ENCODE assay signal across 26 mouse cellular contexts in the genomic region with DNA sequence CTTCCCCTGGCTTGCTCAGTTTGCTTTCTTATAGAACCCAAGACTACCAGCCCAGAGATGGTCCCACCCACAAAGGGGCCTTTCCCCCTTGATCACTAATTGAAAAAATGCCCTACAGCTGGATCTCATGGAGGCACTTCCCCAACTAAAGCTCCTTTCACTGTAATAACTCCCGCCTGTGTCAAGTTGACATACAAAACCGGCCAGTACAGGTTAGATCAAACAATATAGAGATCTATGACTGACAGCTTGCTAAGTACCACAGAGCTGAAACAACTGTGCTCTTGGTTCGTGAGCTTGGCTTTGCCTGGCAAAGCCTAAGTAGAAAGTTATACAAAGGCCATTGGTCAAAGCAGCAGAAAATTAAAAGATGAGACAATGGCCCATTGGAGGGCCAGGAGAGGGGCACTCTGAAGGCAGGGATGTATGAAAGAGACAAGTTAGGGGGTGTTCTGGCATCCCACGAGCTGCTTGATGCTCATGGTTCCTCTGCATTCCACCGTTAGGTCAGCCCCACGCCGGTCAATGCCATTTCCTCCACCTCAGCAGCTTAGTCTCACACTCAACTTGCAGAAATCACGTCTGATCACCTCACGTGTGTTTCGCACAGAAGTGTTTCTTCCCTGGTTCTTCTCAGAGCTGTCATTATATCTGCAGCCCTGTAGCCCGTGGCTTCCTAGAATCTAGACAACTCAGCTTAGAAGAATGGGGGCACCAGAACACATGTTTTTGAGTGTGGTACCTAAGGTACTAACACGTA.
A peak's percentile ranks its signal among the peaks of the same experiment; 100 is the strongest.
DNase-seq lines count a peak whose midpoint lies in the region; ATAC-seq lines count a peak whose summit lies in the region.
"Had no signal": no experiment of that assay in that cellular context is flagged by ENCODE, and none has a peak within 500 bp of the region (broad histone marks: within the 10 kb centered on the region; RNA-seq: fewer than 3 reads in every experiment).

No protein-coding gene starts in this region.

- DNase-seq in hindbrain, embryonic 10.5 days (ENCODE audit: low spot score): peak; percentile 5
- DNase-seq in hindbrain, embryonic 14.5 days (ENCODE audit: low spot score): no peak
- DNase-seq in embryonic facial prominence, embryonic 10.5 days (ENCODE audit: low spot score): peak; percentile 34
- peak; percentile 27 for DNase-seq in limb, embryonic 11.5 days (ENCODE audit: low spot score)
- DNase-seq in kidney, adult 9 months: no peak
- no peak for DNase-seq in layer of hippocampus, adult 11-12 months (ENCODE audit: low spot score)
- DNase-seq: adrenal gland, adult 2 months; B cell, adult 2 months; cerebellum, adult 11 months; cerebellum, adult 9-11 months; liver, embryonic 13.5 days; lung, adult 2 months; thymus, adult 2 months; thymus, postnatal 4 days had no signal

- no peak for ATAC-seq in hindbrain, embryonic 14.5 days (ENCODE audit: low FRiP score)
- ATAC-seq in embryonic facial prominence, embryonic 12.5 days (ENCODE audit: insufficient number of reproducible peaks, insufficient read depth, low FRiP score, low TSS enrichment): 0 out of 2 replicates have a peak, but pooled peaks have one; percentile 35
- ATAC-seq in limb, embryonic 11.5 days (ENCODE audit: insufficient number of reproducible peaks, low FRiP score, low TSS enrichment, low read depth): no peak
- ATAC-seq in forebrain, embryonic 13.5 days: no peak
- ATAC-seq: forebrain, embryonic 14.5 days; inflammation-experienced regulatory T-cells, adult 6 months; midbrain, embryonic 13.5 days had no signal

- no peak overlapping the region for H3K4me2 ChIP-seq in hindbrain, embryonic 14.5 days (replicated peaks)
- no peak overlapping the region for H3K4me2 ChIP-seq in embryonic facial prominence, embryonic 12.5 days (replicated peaks)
- H3K4me2 ChIP-seq in limb, embryonic 11.5 days (ENCODE audit: low read depth, severe bottlenecking): no peak overlapping the region
- H3K4me2 ChIP-seq in forebrain, embryonic 13.5 days: no peak overlapping the region
- H3K4me2 ChIP-seq: heart, embryonic 11.5 days; hindbrain, embryonic 12.5 days; kidney, embryonic 15.5 days; liver, embryonic 13.5 days; midbrain, embryonic 13.5 days; neural tube, embryonic 12.5 days had no signal

- H3K9me3 ChIP-seq in hindbrain, embryonic 10.5 days: no peaks in the 10 kb centered on the region
- no peaks in the 10 kb centered on the region for H3K9me3 ChIP-seq in hindbrain, embryonic 14.5 days (ENCODE audit: control insufficient read depth, low read length)
- H3K9me3 ChIP-seq in embryonic facial prominence, embryonic 10.5 days: no peaks in the 10 kb centered on the region
- no peaks in the 10 kb centered on the region for H3K9me3 ChIP-seq in embryonic facial prominence, embryonic 12.5 days
- no peaks in the 10 kb centered on the region for H3K9me3 ChIP-seq in limb, embryonic 11.5 days (ENCODE audit: control insufficient read depth, low read length)
- no peaks in the 10 kb centered on the region for H3K9me3 ChIP-seq in forebrain, embryonic 13.5 days (replicated peaks)
- H3K9me3 ChIP-seq: G1E; hindbrain, embryonic 12.5 days; kidney, embryonic 15.5 days; liver, embryonic 13.5 days; midbrain, embryonic 13.5 days; neural tube, embryonic 12.5 days had no signal

- no peaks in the 10 kb centered on the region for H3K36me3 ChIP-seq in hindbrain, embryonic 10.5 days
- H3K36me3 ChIP-seq in hindbrain, embryonic 14.5 days (replicated peaks; ENCODE audit: control insufficient read depth, insufficient read depth): no peaks in the 10 kb centered on the region
- H3K36me3 ChIP-seq in embryonic facial prominence, embryonic 10.5 days (replicated peaks): no peaks in the 10 kb centered on the region
- no peaks in the 10 kb centered on the region for H3K36me3 ChIP-seq in embryonic facial prominence, embryonic 12.5 days
- no peaks in the 10 kb centered on the region for H3K36me3 ChIP-seq in limb, embryonic 11.5 days (ENCODE audit: control insufficient read depth, insufficient read depth, low read length)
- no peaks in the 10 kb centered on the region for H3K36me3 ChIP-seq in forebrain, embryonic 13.5 days (ENCODE audit: poor library complexity, severe bottlenecking)
- H3K36me3 ChIP-seq: G1E; hindbrain, embryonic 12.5 days; kidney, embryonic 15.5 days; liver, embryonic 13.5 days; midbrain, embryonic 13.5 days; neural tube, embryonic 12.5 days had no signal

- 0 out of 2 replicates have a peak overlapping the region, but pooled peaks have one; percentile 8 for H3K27ac ChIP-seq in hindbrain, embryonic 10.5 days
- no peak overlapping the region for H3K27ac ChIP-seq in hindbrain, embryonic 14.5 days
- H3K27ac ChIP-seq in embryonic facial prominence, embryonic 10.5 days (replicated peaks): peak overlapping the region; percentile 67
- H3K27ac ChIP-seq in embryonic facial prominence, embryonic 12.5 days: peak overlapping the region; percentile 73
- H3K27ac ChIP-seq in limb, embryonic 11.5 days (replicated peaks; ENCODE audit: low read depth, low read length): no peak overlapping the region
- H3K27ac ChIP-seq in forebrain, embryonic 13.5 days: no peak overlapping the region
- H3K27ac ChIP-seq: hindbrain, embryonic 12.5 days; kidney, embryonic 15.5 days; liver, embryonic 13.5 days; midbrain, embryonic 13.5 days; neural tube, embryonic 12.5 days had no signal

- peaks cover 14% of the 10 kb centered on the region; the same call in 1 of the 2 replicates for H3K27me3 ChIP-seq in hindbrain, embryonic 10.5 days (ENCODE audit: insufficient read depth, poor library complexity, severe bottlenecking)
- H3K27me3 ChIP-seq in hindbrain, embryonic 14.5 days (ENCODE audit: control insufficient read depth, insufficient read depth, low read length): 0 out of 2 replicates have a peak, but pooled peaks cover 3% of the 10 kb centered on the region
- peaks cover 25% of the 10 kb centered on the region for H3K27me3 ChIP-seq in embryonic facial prominence, embryonic 10.5 days (replicated peaks; ENCODE audit: low read depth, poor library complexity, severe bottlenecking)
- no peaks in the 10 kb centered on the region for H3K27me3 ChIP-seq in embryonic facial prominence, embryonic 12.5 days
- H3K27me3 ChIP-seq in limb, embryonic 11.5 days (ENCODE audit: control insufficient read depth, insufficient read depth, low read length): no peaks in the 10 kb centered on the region
- no peaks in the 10 kb centered on the region for H3K27me3 ChIP-seq in forebrain, embryonic 13.5 days
- H3K27me3 ChIP-seq: CH12.LX; hindbrain, embryonic 12.5 days; kidney, embryonic 15.5 days; liver, embryonic 13.5 days; midbrain, embryonic 13.5 days; neural tube, embryonic 12.5 days had no signal

- H3K4me1 ChIP-seq in hindbrain, embryonic 10.5 days (replicated peaks): peaks cover 14% of the 10 kb centered on the region
- 0 out of 2 replicates have a peak, but pooled peaks cover 4% of the 10 kb centered on the region for H3K4me1 ChIP-seq in hindbrain, embryonic 14.5 days (replicated peaks; ENCODE audit: control insufficient read depth, insufficient read depth, low read length)
- H3K4me1 ChIP-seq in embryonic facial prominence, embryonic 10.5 days: peaks cover 30% of the 10 kb centered on the region
- H3K4me1 ChIP-seq in embryonic facial prominence, embryonic 12.5 days: peaks cover 25% of the 10 kb centered on the region
- no peaks in the 10 kb centered on the region for H3K4me1 ChIP-seq in limb, embryonic 11.5 days (ENCODE audit: control insufficient read depth, insufficient read depth, low read length)
- peaks cover 9% of the 10 kb centered on the region; the same call in 1 of the 2 replicates for H3K4me1 ChIP-seq in forebrain, embryonic 13.5 days
- H3K4me1 ChIP-seq: neural tube, embryonic 12.5 days had no signal

- 84% methylated on average over 12 of the region's 12 CpGs for WGBS in hindbrain, embryonic 10.5 days
- WGBS in hindbrain, embryonic 14.5 days: 87% methylated on average over 12 of the region's 12 CpGs
- WGBS in embryonic facial prominence, embryonic 10.5 days: 68% methylated on average over 12 of the region's 12 CpGs
- WGBS in embryonic facial prominence, embryonic 12.5 days: 55% methylated on average over 12 of the region's 12 CpGs
- 67% methylated on average over 12 of the region's 12 CpGs for WGBS in limb, embryonic 11.5 days
- WGBS in forebrain, embryonic 13.5 days: 79% methylated on average over 12 of the region's 12 CpGs

- no peak overlapping the region for H3K9ac ChIP-seq in hindbrain, embryonic 14.5 days
- no peak overlapping the region for H3K9ac ChIP-seq in embryonic facial prominence, embryonic 12.5 days
- no peak overlapping the region for H3K9ac ChIP-seq in limb, embryonic 11.5 days (ENCODE audit: low read length)
- H3K9ac ChIP-seq in forebrain, embryonic 13.5 days: no peak overlapping the region
- H3K9ac ChIP-seq: hindbrain, embryonic 12.5 days; kidney, embryonic 15.5 days; liver, embryonic 13.5 days; midbrain, embryonic 13.5 days; neural tube, embryonic 12.5 days had no signal

- H3K4me3 ChIP-seq in hindbrain, embryonic 10.5 days: no peak overlapping the region
- H3K4me3 ChIP-seq in hindbrain, embryonic 14.5 days (replicated peaks; ENCODE audit: low read length): no peak overlapping the region
- no peak overlapping the region for H3K4me3 ChIP-seq in embryonic facial prominence, embryonic 10.5 days
- no peak overlapping the region for H3K4me3 ChIP-seq in embryonic facial prominence, embryonic 12.5 days
- H3K4me3 ChIP-seq in limb, embryonic 11.5 days (ENCODE audit: low read depth, low read length): no peak overlapping the region
- no peak overlapping the region for H3K4me3 ChIP-seq in forebrain, embryonic 13.5 days
- H3K4me3 ChIP-seq: erythroblast, embryonic 14.5 days; hindbrain, embryonic 12.5 days; kidney, embryonic 15.5 days; liver, embryonic 13.5 days; midbrain, embryonic 13.5 days; neural tube, embryonic 12.5 days had no signal

Comparison
In these comparisons a context has a peak if more than half of its experiments do, and no peak if none do; other contexts are left out.
1. DNase-seq: peak in hindbrain, embryonic 10.5 days (single experiment), embryonic facial prominence, embryonic 10.5 days (single experiment) and limb, embryonic 11.5 days (single experiment); none in hindbrain, embryonic 14.5 days (single experiment), kidney, adult 9 months (single experiment) and layer of hippocampus, adult 11-12 months (single experiment).
2. H3K27ac ChIP-seq: peak in hindbrain, embryonic 10.5 days (single experiment), embryonic facial prominence, embryonic 10.5 days (single experiment) and embryonic facial prominence, embryonic 12.5 days (single experiment); none in hindbrain, embryonic 14.5 days (single experiment), limb, embryonic 11.5 days (single experiment) and forebrain, embryonic 13.5 days (single experiment).